Mouse (Mus musculus): Measurements from ENCODE around the gene Tmem274. TPM values are rescaled to one million over a fixed set of nuclear protein-coding genes. Genes with fewer than 3 reads are reported as not detected.

Gene Tmem274
- total RNA-seq, 2 experiments from 2014 or later: not detected

GRCm38 (mm10) chr4:149526330-149526729, 49.2 kb downstream of the Tmem274 start:
- DNase-seq: peak; percentile 64

- DNase-seq: peak; percentile 28
Measured at GRCm38 (mm10) chr4:149527621-149528354, 50.6 kb downstream of the Tmem274 start.

GRCm38 (mm10) chr4:149529691-149530090, 52.5 kb downstream of the Tmem274 start:
- DNase-seq: peak; percentile 33

Other genes with a start within 250 kb of the Tmem274 start
- 100 to 1,000 TPM; 139 to 143 TPM for gene Kif1b, start 169.7 kb upstream of the Tmem274 start, total RNA-seq (2021)
- 10 to 100 TPM; 59.9 to 61.8 TPM for gene Ube4b, start 50.6 kb upstream of the Tmem274 start, total RNA-seq (2021)
- gene Rbp7, start 22.4 kb upstream of the Tmem274 start, total RNA-seq (2021): 10 to 100 TPM; 38.9 to 39.6 TPM
- 10 to 100 TPM; 12.7 to 14.8 TPM for gene Nmnat1, start 7.8 kb downstream of the Tmem274 start, total RNA-seq (2021)
- gene Lzic, start 7.9 kb downstream of the Tmem274 start, total RNA-seq (2021): 10 to 100 TPM; 43.4 to 46.8 TPM
- gene Ctnnbip1, start 40.9 kb downstream of the Tmem274 start, total RNA-seq (2021): 10 to 100 TPM; 60.5 to 66.4 TPM
- 10 to 100 TPM; 66.8 to 73.7 TPM for gene Clstn1, start 109.1 kb downstream of the Tmem274 start, total RNA-seq (2021)
- gene Pik3cd, start 225.2 kb downstream of the Tmem274 start, total RNA-seq (2021): 1 to 10 TPM; 3.1 to 4.5 TPM